Mouse (Mus musculus): Measurements from ENCODE around the gene Agpat1.

Agpat1 gene

GRCm38 (mm10) chr17:34604061-34604508, at the start of gene Agpat1:
Gene Agpat1 (plus strand): TSS chr17:34604262.
- DNase-seq (ENCODE audit: low read depth, low spot score) = peak; percentile 97

- DNase-seq (ENCODE audit: low read depth, low spot score) = peak; percentile 48
These were observed 48.6 kb upstream of the Agpat1 start for GRCm38 (mm10) chr17:34555483-34555882.

- DNase-seq (ENCODE audit: low read depth, low spot score) = no peak
These were observed 47.7 kb upstream of the Agpat1 start for GRCm38 (mm10) chr17:34556406-34556805.

GRCm38 (mm10) chr17:34557411-34557810, 46.7 kb upstream of the Agpat1 start:
- DNase-seq (ENCODE audit: low read depth, low spot score) = no peak

GRCm38 (mm10) chr17:34559116-34559515, 44.9 kb upstream of the Agpat1 start:
- DNase-seq (ENCODE audit: low read depth, low spot score) = no peak

GRCm38 (mm10) chr17:34559895-34560294, 44.2 kb upstream of the Agpat1 start:
- DNase-seq (ENCODE audit: low read depth, low spot score) = no peak

GRCm38 (mm10) chr17:34560438-34560837, 43.6 kb upstream of the Agpat1 start:
- no peak for DNase-seq (ENCODE audit: low read depth, low spot score)

GRCm38 (mm10) chr17:34561200-34561599, 42.9 kb upstream of the Agpat1 start:
- DNase-seq (ENCODE audit: low read depth, low spot score) = no peak

- DNase-seq (ENCODE audit: low read depth, low spot score) = no peak
These were observed 41.5 kb upstream of the Agpat1 start for GRCm38 (mm10) chr17:34562595-34562994.

GRCm38 (mm10) chr17:34563354-34563753, 40.7 kb upstream of the Agpat1 start:
- no peak for DNase-seq (ENCODE audit: low read depth, low spot score)

- DNase-seq (ENCODE audit: low read depth, low spot score) = no peak
These were observed 40.0 kb upstream of the Agpat1 start, which contains the start of gene Notch4 for GRCm38 (mm10) chr17:34564003-34564421. Gene Notch4 (plus strand): TSS chr17:34564268.

- DNase-seq (ENCODE audit: low read depth, low spot score) = no peak
These were observed 39.3 kb upstream of the Agpat1 start for GRCm38 (mm10) chr17:34564796-34565195.

- no peak for DNase-seq (ENCODE audit: low read depth, low spot score)
These were observed 36.8 kb upstream of the Agpat1 start for GRCm38 (mm10) chr17:34567311-34567710.

GRCm38 (mm10) chr17:34568421-34568820, 35.6 kb upstream of the Agpat1 start:
- DNase-seq (ENCODE audit: low read depth, low spot score) = no peak

- no peak for DNase-seq (ENCODE audit: low read depth, low spot score)
These were observed 34.1 kb upstream of the Agpat1 start for GRCm38 (mm10) chr17:34569919-34570318.

- DNase-seq (ENCODE audit: low read depth, low spot score) = no peak
These were observed 32.2 kb upstream of the Agpat1 start for GRCm38 (mm10) chr17:34571875-34572274.

- no peak for DNase-seq (ENCODE audit: low read depth, low spot score)
These were observed 31.7 kb upstream of the Agpat1 start for GRCm38 (mm10) chr17:34572361-34572760.

- DNase-seq (ENCODE audit: low read depth, low spot score) = no peak
These were observed 27.5 kb upstream of the Agpat1 start for GRCm38 (mm10) chr17:34576577-34576976.

GRCm38 (mm10) chr17:34578070-34578469, 26.0 kb upstream of the Agpat1 start:
- no peak for DNase-seq (ENCODE audit: low read depth, low spot score)

GRCm38 (mm10) chr17:34582528-34582927, 21.5 kb upstream of the Agpat1 start:
- no peak for DNase-seq (ENCODE audit: low read depth, low spot score)

- DNase-seq (ENCODE audit: low read depth, low spot score) = no peak
These were observed 20.7 kb upstream of the Agpat1 start for GRCm38 (mm10) chr17:34583397-34583796.

GRCm38 (mm10) chr17:34583819-34584218, 20.2 kb upstream of the Agpat1 start:
- DNase-seq (ENCODE audit: low read depth, low spot score) = no peak

- DNase-seq (ENCODE audit: low read depth, low spot score) = no peak
These were observed 18.9 kb upstream of the Agpat1 start for GRCm38 (mm10) chr17:34585121-34585520.
